Mouse (Mus musculus) stomach, embryonic 15.5 days (tissue): ENCODE measurements around the gene Ube2g1. TPM values are rescaled to one million over a fixed set of nuclear protein-coding genes. Genes with fewer than 3 reads are reported as not detected.

Source experiments
- ATAC-seq: fragments of 200-750 bp; cut with Nextera tagmentation; 2 replicates; pipeline ENCODE4 v1.8.0; 2017; ENCODE audit warnings: low read depth, moderate number of reproducible peaks, moderate TSS enrichment; ENCODE audit not compliant: insufficient read depth, low FRiP score
- H3K27ac ChIP-seq: fragments of 300-500 bp; sonication (generic); 2 replicates; pipeline ENCODE4 v1.5.1; 2015; ENCODE audit warnings: mild to moderate bottlenecking, inconsistent platforms
- H3K27me3 ChIP-seq: fragments of 300-500 bp; sonication (generic); replicated peaks from 2 replicates; pipeline ENCODE4 v1.6.1; 2015; ENCODE audit warnings: inconsistent platforms
- H3K36me3 ChIP-seq: fragments of 300-500 bp; sonication (generic); 2 replicates; pipeline ENCODE4 v1.6.1; 2015; ENCODE audit warnings: inconsistent platforms
- H3K4me1 ChIP-seq: fragments of 300-500 bp; sonication (generic); 2 replicates; pipeline ENCODE4 v1.6.1; 2015; ENCODE audit warnings: inconsistent platforms
- H3K4me2 ChIP-seq: fragments of 300-500 bp; sonication (generic); 2 replicates; pipeline ENCODE4 v1.6.1; 2015; ENCODE audit warnings: mild to moderate bottlenecking, inconsistent platforms
- H3K4me3 ChIP-seq: fragments of 300-500 bp; sonication (generic); replicated peaks from 2 replicates; pipeline ENCODE4 v1.5.1; 2015; ENCODE audit warnings: inconsistent platforms
- H3K9ac ChIP-seq: fragments of 300-500 bp; sonication (generic); 2 replicates; pipeline ENCODE4 v1.6.1; 2015; ENCODE audit warnings: inconsistent platforms
- H3K9me3 ChIP-seq: fragments of 300-500 bp; sonication (generic); 2 replicates; pipeline ENCODE4 v1.6.1; 2016; ENCODE audit warnings: inconsistent platforms
- WGBS: fragments of 180-500 bp; shearing (Covaris S2); methylation state at CpG from one replicate; pipeline ENCODE4 v1.1.7; 2015; 5-methylcytosine and 5-hydroxymethylcytosine counted together
- polyA plus RNA-seq: library from polyadenylated mRNA; unstranded; fragments of >200 nt; fragmentation: Nextera tagmentation; extraction: Ambion mirVana; gene quantifications from 2 replicates; pipeline ENCODE4 v1.2.1, GENCODE M21; 2015

Ube2g1 gene
- 56.1 and 64.2 TPM in 2 replicates for polyA plus RNA-seq

DNA sequence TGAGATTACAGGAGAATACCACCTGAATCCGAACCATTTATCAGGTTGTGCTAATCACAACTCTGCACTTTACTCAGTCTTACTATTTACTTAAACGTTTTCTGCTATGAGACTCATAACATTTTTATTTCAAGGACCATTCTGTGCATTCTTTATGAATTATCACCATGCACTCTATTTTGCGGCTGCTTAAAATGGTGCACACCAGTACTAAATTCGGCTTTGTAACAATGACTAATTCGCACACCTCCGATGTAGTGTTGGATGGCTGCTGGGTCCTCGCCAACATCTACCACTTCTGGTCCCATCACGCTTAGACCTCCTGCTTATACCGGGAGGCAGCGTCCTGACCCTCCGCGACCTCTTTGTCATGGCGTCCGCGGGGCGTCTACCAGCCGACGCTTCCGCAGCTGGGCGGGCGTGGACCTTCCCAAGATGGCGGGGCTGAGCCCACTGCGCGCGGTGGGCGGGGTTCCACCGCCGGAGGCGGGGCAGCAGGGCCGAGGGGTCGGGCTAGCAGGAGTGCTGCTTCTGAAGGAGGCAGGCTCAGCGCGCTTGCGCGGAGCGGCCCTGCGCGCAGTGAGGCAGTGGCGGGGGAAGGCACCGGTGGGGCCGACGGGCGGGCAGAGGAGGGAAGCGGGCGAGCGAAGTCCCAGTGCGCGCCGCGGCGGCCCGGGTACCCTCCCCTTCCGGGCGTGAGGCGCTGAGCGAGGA is at the start of gene Ube2g1:
Gene Ube2g1 (plus strand): TSS at position 590 of the 714 bp plus-strand sequence.
- 2% methylated on average over 48 of the region's 56 CpGs for WGBS
- Histone ChIP-seq H3K9ac (peak within 1 kb of the TSS; percentile 98), H3K4me3 (peak within 1 kb of the TSS; percentile 95), H3K27me3 (no peaks in the 10 kb centered on the region), H3K27ac (peak within 1 kb of the TSS; percentile 99), H3K36me3 (no peaks in the 10 kb centered on the region), H3K4me2 (peak within 1 kb of the TSS; percentile 56), H3K9me3 (no peaks in the 10 kb centered on the region), H3K4me1 (peaks cover 3% of the 10 kb centered on the region; the same call in 1 of the 2 replicates)
- peak; percentile 94 for ATAC-seq

GRCm38 (mm10) chr11:72558155-72558554 is 48.9 kb upstream of the Ube2g1 start:
- H3K4me2 ChIP-seq = no peak overlapping the region
- no peak overlapping the region for H3K4me3 ChIP-seq
- H3K27ac ChIP-seq = no peak overlapping the region
- ATAC-seq = no peak
- no peaks in the 10 kb centered on the region for H3K9me3 ChIP-seq
- 65% methylated on average over 5 of the region's 5 CpGs for whole genome bisulfite sequencing
- no peaks in the 10 kb centered on the region for H3K27me3 ChIP-seq
- no peaks in the 10 kb centered on the region for H3K4me1 ChIP-seq
- H3K36me3 ChIP-seq = no peaks in the 10 kb centered on the region
- H3K9ac ChIP-seq = no peak overlapping the region

DNA sequence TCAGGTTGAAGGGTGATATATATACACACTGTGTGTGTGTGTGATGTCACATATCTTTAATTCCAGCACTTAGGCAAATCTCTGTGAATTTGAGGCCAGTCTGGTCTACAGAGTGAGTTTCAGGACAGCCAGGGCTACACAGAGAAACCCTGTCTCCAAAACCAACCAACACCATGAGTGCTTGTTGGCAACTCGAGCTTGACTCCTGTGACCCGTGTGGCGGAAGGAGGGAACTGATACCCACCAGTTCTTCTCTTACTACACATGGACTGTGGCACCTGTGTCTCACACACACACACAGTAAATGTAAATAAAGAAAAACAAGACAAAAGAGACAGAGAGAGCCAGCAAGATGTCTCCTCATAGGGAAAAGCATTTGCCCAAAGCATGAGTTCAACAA is 46.4 kb upstream of the Ube2g1 start:
- Histone ChIP-seq H3K4me1 (no peaks in the 10 kb centered on the region), H3K27me3 (no peaks in the 10 kb centered on the region), H3K9me3 (no peaks in the 10 kb centered on the region), H3K9ac (no peak overlapping the region), H3K36me3 (no peaks in the 10 kb centered on the region), H3K4me2 (no peak overlapping the region), H3K4me3 (no peak overlapping the region), H3K27ac (no peak overlapping the region)
- 64% methylated on average over 3 of the region's 3 CpGs for WGBS
- ATAC-seq = no peak

GRCm38 (mm10) chr11:72564232-72564807 is 42.8 kb upstream of the Ube2g1 start:
- WGBS = 22% methylated on average over 6 of the region's 6 CpGs
- no peaks in the 10 kb centered on the region for H3K4me1 ChIP-seq
- no peak overlapping the region for H3K27ac ChIP-seq
- no peaks in the 10 kb centered on the region for H3K27me3 ChIP-seq
- H3K4me2 ChIP-seq = no peak overlapping the region
- H3K9ac ChIP-seq = no peak overlapping the region
- no peak for ATAC-seq
- no peaks in the 10 kb centered on the region for H3K9me3 ChIP-seq
- H3K36me3 ChIP-seq = no peaks in the 10 kb centered on the region
- H3K4me3 ChIP-seq = no peak overlapping the region

- no peak overlapping the region for H3K4me2 ChIP-seq
- no peaks in the 10 kb centered on the region for H3K27me3 ChIP-seq
- no peak for ATAC-seq
- no peaks in the 10 kb centered on the region for H3K4me1 ChIP-seq
- H3K9me3 ChIP-seq = no peaks in the 10 kb centered on the region
- WGBS = 70% methylated on average over 7 of the region's 7 CpGs
- no peak overlapping the region for H3K27ac ChIP-seq
- no peak overlapping the region for H3K4me3 ChIP-seq
- H3K36me3 ChIP-seq = no peaks in the 10 kb centered on the region
- H3K9ac ChIP-seq = no peak overlapping the region
These were observed 40.8 kb upstream of the Ube2g1 start for GRCm38 (mm10) chr11:72566304-72566703.

DNA sequence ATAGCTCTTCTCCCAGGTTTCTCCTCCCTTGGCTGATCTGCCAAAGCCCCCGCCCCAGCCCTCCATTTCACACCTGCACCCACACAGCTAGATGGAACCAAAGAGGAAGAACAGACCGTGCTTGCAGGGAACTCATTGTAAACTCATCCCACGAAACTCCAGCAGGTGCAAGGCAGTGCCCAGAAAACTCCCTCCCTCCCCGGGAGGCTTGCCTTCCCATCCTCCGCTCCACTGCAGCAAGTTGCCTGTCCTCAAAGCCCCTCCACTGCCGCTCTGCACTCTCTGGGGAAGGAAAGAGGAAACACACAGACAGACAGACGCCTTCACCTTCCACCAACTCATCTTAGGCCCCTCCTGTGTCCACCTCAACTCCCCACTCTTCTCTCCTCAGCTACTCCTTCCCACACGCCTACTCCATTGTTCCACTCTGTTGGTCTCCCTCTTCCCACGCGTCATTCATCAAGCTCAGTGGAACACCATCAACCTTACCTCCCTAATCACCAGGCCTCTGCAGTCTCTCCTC is 40.2 kb upstream of the Ube2g1 start:
- Histone ChIP-seq H3K27me3 (no peaks in the 10 kb centered on the region), H3K4me3 (no peak overlapping the region), H3K4me2 (no peak overlapping the region), H3K4me1 (no peaks in the 10 kb centered on the region), H3K9ac (no peak overlapping the region), H3K27ac (no peak overlapping the region), H3K9me3 (no peaks in the 10 kb centered on the region), H3K36me3 (no peaks in the 10 kb centered on the region)
- 37% methylated on average over 8 of the region's 10 CpGs for WGBS
- no peak for ATAC-seq

DNA sequence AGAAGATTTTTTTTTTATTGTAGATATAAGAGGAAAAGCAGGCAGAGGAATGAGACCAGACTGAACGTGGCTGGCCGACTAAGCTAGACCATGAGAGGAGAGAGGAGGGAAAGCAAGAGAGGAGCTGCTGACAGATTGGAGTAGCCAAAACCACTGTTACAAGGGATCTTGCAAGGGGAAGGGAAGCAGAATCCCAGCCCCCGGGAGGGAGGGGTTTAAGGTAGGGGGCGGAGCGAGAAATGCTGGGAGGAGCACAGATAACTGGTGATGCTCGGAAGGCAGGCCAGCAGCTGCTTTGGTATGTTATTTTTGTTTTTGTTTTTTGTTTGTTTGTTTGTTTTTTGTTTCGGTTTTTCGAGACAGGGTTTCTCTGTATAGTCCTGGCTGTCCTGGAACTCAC is 38.0 kb upstream of the Ube2g1 start:
- 47% methylated on average over 8 of the region's 8 CpGs for WGBS
- ATAC-seq = no peak
- H3K27me3 ChIP-seq = no peaks in the 10 kb centered on the region
- no peak overlapping the region for H3K9ac ChIP-seq
- no peaks in the 10 kb centered on the region for H3K36me3 ChIP-seq
- H3K4me1 ChIP-seq = no peaks in the 10 kb centered on the region
- H3K27ac ChIP-seq = no peak overlapping the region
- H3K9me3 ChIP-seq = no peaks in the 10 kb centered on the region
- H3K4me2 ChIP-seq = no peak overlapping the region
- H3K4me3 ChIP-seq = no peak overlapping the region

DNA sequence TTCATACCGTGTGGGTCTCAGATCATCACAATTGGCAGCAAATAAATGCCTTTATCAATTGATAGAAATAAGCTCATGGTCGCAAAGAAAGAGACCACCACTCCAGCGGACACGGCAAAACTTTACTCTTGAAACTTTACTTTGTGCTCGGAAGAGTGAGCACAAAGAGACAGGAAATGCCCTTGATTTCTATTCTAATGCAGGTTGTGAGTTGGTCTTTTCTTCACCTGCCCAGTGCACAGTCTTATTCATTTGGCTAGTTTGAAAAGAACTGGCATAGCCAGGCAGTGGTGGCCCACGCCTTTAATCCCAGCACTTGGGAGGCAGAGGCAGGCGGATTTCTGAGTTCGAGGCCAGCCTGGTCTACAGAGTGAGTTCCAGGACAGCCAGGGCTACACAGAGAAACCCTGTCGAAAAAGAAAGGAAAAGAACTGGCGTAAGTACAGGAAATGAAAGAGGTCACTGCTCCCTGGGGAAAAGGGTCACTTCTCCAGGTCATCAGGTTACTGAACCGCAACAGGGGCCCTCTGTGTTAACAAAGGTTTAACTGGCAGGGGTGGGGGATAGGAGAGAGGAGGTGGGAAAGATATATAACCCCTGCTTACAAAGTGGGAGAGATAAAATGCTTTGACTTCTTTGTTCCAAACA is 37.3 kb upstream of the Ube2g1 start:
- no peaks in the 10 kb centered on the region for H3K4me1 ChIP-seq
- no peaks in the 10 kb centered on the region for H3K9me3 ChIP-seq
- WGBS = 76% methylated on average over 11 of the region's 11 CpGs
- no peak overlapping the region for H3K4me2 ChIP-seq
- no peaks in the 10 kb centered on the region for H3K27me3 ChIP-seq
- ATAC-seq = no peak
- H3K9ac ChIP-seq = no peak overlapping the region
- no peaks in the 10 kb centered on the region for H3K36me3 ChIP-seq
- H3K4me3 ChIP-seq = no peak overlapping the region
- no peak overlapping the region for H3K27ac ChIP-seq

- Histone ChIP-seq H3K9me3 (no peaks in the 10 kb centered on the region), H3K4me2 (peak overlapping the region; percentile 49), H3K4me1 (no peaks in the 10 kb centered on the region), H3K27me3 (no peaks in the 10 kb centered on the region), H3K36me3 (no peaks in the 10 kb centered on the region), H3K9ac (no peak overlapping the region), H3K4me3 (peak overlapping the region; percentile 21), H3K27ac (no peak overlapping the region)
- 3% methylated on average over 18 of the region's 18 CpGs for WGBS
- no peak for ATAC-seq
These were observed 36.6 kb upstream of the Ube2g1 start for GRCm38 (mm10) chr11:72570319-72570979.

- Histone ChIP-seq H3K27me3 (0 out of 2 replicates have a peak, but pooled peaks cover 2% of the 10 kb centered on the region), H3K36me3 (no peaks in the 10 kb centered on the region), H3K4me3 (no peak overlapping the region), H3K9me3 (no peaks in the 10 kb centered on the region), H3K27ac (no peak overlapping the region), H3K4me1 (peaks cover 11% of the 10 kb centered on the region; the same call in 1 of the 2 replicates), H3K9ac (no peak overlapping the region), H3K4me2 (no peak overlapping the region)
- ATAC-seq = no peak
- 83% methylated on average over 1 of the region's 1 CpGs for WGBS
These were observed 33.3 kb upstream of the Ube2g1 start for GRCm38 (mm10) chr11:72573819-72574218.

- no peaks in the 10 kb centered on the region for H3K9me3 ChIP-seq
- 21% methylated on average over 7 of the region's 7 CpGs for WGBS
These were observed 31.0 kb upstream of the Ube2g1 start for GRCm38 (mm10) chr11:72576111-72576465.

More at GRCm38 (mm10) chr11:72576111-72576465, 31.0 kb upstream of the Ube2g1 start:
- no peak for ATAC-seq
- Histone ChIP-seq H3K4me3 (peak overlapping the region; percentile 31), H3K36me3 (no peaks in the 10 kb centered on the region), H3K9ac (no peak overlapping the region), H3K4me1 (peaks cover 11% of the 10 kb centered on the region; the same call in 1 of the 2 replicates), H3K4me2 (peak overlapping the region; percentile 64), H3K27me3 (0 out of 2 replicates have a peak, but pooled peaks cover 2% of the 10 kb centered on the region), H3K27ac (no peak overlapping the region)
